Mouse (Mus musculus) cortical plate, adult 2 months (tissue): Measurements from ENCODE around the gene Jph2.

Source experiments
- CTCF ChIP-seq: fragments of 200-500 bp; IDR thresholded peaks from 2 replicates; pipeline ENCODE4 v1.5.1; 2011; ENCODE audit warnings: mild to moderate bottlenecking, control low read depth, low read length; ENCODE audit not compliant: insufficient read depth; ENCODE audit errors: extremely low read depth
- POLR2A ChIP-seq: fragments of 200-500 bp; IDR thresholded peaks from 2 replicates; pipeline ENCODE4 v1.6.1; 2011; ENCODE audit warnings: mild to moderate bottlenecking, low read length, control low read depth; ENCODE audit not compliant: insufficient read depth; ENCODE audit errors: extremely low read depth

GRCm38 (mm10) chr2:163370175-163370574, 27.6 kb downstream of the Jph2 start:
- TF ChIP-seq POLR2A (no peak), CTCF (no peak)
